Mouse (Mus musculus): ENCODE results near the gene Cast. TPM values are rescaled to one million over a fixed set of nuclear protein-coding genes. Genes with fewer than 3 reads are reported as not detected.

Cast gene
- polyA plus RNA-seq (2015; fragmentation: Nextera tagmentation; extraction: Ambion mirVana) = 10.8 and 14.3 TPM in 2 replicates

GRCm38 (mm10) chr13:74808152-74808929 is at the start of gene Cast:
Cast (minus strand) TSS chr13:74808810.
- Histone ChIP-seq H3K4me2 (peak within 1 kb of the TSS; percentile 98), H3K36me3 (no peaks in the 10 kb centered on the region), H3K4me3 (replicated peaks) (peak within 1 kb of the TSS; percentile 67), H3K9me3 (replicated peaks) (no peaks in the 10 kb centered on the region), H3K27me3 (replicated peaks) (peaks cover 5% of the 10 kb centered on the region; the same call in 1 of the 2 replicates), H3K4me1 (peaks cover 12% of the 10 kb centered on the region), H3K27ac (replicated peaks) (peak within 1 kb of the TSS; percentile 45; the same call in 1 of the 2 replicates), H3K9ac (replicated peaks) (peak within 1 kb of the TSS; percentile 58)
- ATAC-seq (ENCODE audit: low FRiP score) = peak; percentile 87
- 1% methylated on average over 36 of the region's 36 CpGs for WGBS

GRCm38 (mm10) chr13:74854338-74855047 is 45.9 kb upstream of the Cast start:
- ATAC-seq (ENCODE audit: low FRiP score) = peak; percentile 88
- WGBS = 9% methylated on average over 3 of the region's 3 CpGs
- Histone ChIP-seq H3K4me2 (no peak overlapping the region), H3K4me3 (replicated peaks) (no peak overlapping the region), H3K9ac (replicated peaks) (no peak overlapping the region), H3K27ac (replicated peaks) (no peak overlapping the region), H3K36me3 (no peaks in the 10 kb centered on the region), H3K9me3 (replicated peaks) (no peaks in the 10 kb centered on the region), H3K4me1 (no peaks in the 10 kb centered on the region), H3K27me3 (replicated peaks) (no peaks in the 10 kb centered on the region)

GRCm38 (mm10) chr13:74850823-74851222 is 42.2 kb upstream of the Cast start:
- H3K4me2 ChIP-seq = no peak overlapping the region
- no peak for ATAC-seq (ENCODE audit: low FRiP score)

GRCm38 (mm10) chr13:74845886-74846285 is 37.3 kb upstream of the Cast start:
- no peak overlapping the region for H3K4me3 ChIP-seq (replicated peaks)
- no peaks in the 10 kb centered on the region for H3K4me1 ChIP-seq
- H3K9ac ChIP-seq (replicated peaks) = no peak overlapping the region
- no peaks in the 10 kb centered on the region for H3K9me3 ChIP-seq (replicated peaks)
- H3K27me3 ChIP-seq (replicated peaks) = no peaks in the 10 kb centered on the region
- WGBS = 79% methylated on average over 1 of the region's 1 CpGs
- no peak for ATAC-seq (ENCODE audit: low FRiP score)
- H3K4me2 ChIP-seq = no peak overlapping the region
- no peaks in the 10 kb centered on the region for H3K36me3 ChIP-seq
- no peak overlapping the region for H3K27ac ChIP-seq (replicated peaks)

More at GRCm38 (mm10) chr13:74850823-74851222, 42.2 kb upstream of the Cast start:
- H3K4me1 ChIP-seq = no peaks in the 10 kb centered on the region
- H3K9me3 ChIP-seq (replicated peaks) = no peaks in the 10 kb centered on the region
- 91% methylated on average over 2 of the region's 2 CpGs for WGBS
- no peaks in the 10 kb centered on the region for H3K36me3 ChIP-seq
- H3K27me3 ChIP-seq (replicated peaks) = no peaks in the 10 kb centered on the region
- no peak overlapping the region for H3K27ac ChIP-seq (replicated peaks)
- no peak overlapping the region for H3K4me3 ChIP-seq (replicated peaks)
- no peak overlapping the region for H3K9ac ChIP-seq (replicated peaks)

- ATAC-seq (ENCODE audit: low FRiP score) = no peak
- no peaks in the 10 kb centered on the region for H3K27me3 ChIP-seq (replicated peaks)
- H3K4me3 ChIP-seq (replicated peaks) = no peak overlapping the region
- H3K9me3 ChIP-seq (replicated peaks) = no peaks in the 10 kb centered on the region
- no peak overlapping the region for H3K4me2 ChIP-seq
- no peaks in the 10 kb centered on the region for H3K4me1 ChIP-seq
- no peak overlapping the region for H3K9ac ChIP-seq (replicated peaks)
- H3K36me3 ChIP-seq = no peaks in the 10 kb centered on the region
- WGBS = 90% methylated on average over 1 of the region's 1 CpGs
- no peak overlapping the region for H3K27ac ChIP-seq (replicated peaks)
Measured at GRCm38 (mm10) chr13:74834543-74834942, 25.9 kb upstream of the Cast start.

GRCm38 (mm10) chr13:74822095-74822494 is 13.5 kb upstream of the Cast start:
- Histone ChIP-seq H3K4me3 (replicated peaks) (no peak overlapping the region), H3K27me3 (replicated peaks) (no peaks in the 10 kb centered on the region), H3K4me1 (no peaks in the 10 kb centered on the region), H3K36me3 (no peaks in the 10 kb centered on the region), H3K27ac (replicated peaks) (no peak overlapping the region), H3K9ac (replicated peaks) (no peak overlapping the region), H3K4me2 (no peak overlapping the region), H3K9me3 (replicated peaks) (no peaks in the 10 kb centered on the region)
- 77% methylated on average over 3 of the region's 3 CpGs for WGBS
- ATAC-seq (ENCODE audit: low FRiP score) = no peak

GRCm38 (mm10) chr13:74815753-74816152 is 7.1 kb upstream of the Cast start:
- no peak overlapping the region for H3K4me3 ChIP-seq (replicated peaks)
- 98% methylated on average over 1 of the region's 1 CpGs for WGBS
- no peaks in the 10 kb centered on the region for H3K4me1 ChIP-seq
- no peaks in the 10 kb centered on the region for H3K36me3 ChIP-seq
- ATAC-seq (ENCODE audit: low FRiP score) = no peak
- no peak overlapping the region for H3K27ac ChIP-seq (replicated peaks)
- no peaks in the 10 kb centered on the region for H3K9me3 ChIP-seq (replicated peaks)
- no peaks in the 10 kb centered on the region for H3K27me3 ChIP-seq (replicated peaks)
- H3K9ac ChIP-seq (replicated peaks) = no peak overlapping the region
- H3K4me2 ChIP-seq = no peak overlapping the region

GRCm38 (mm10) chr13:74807446-74808151 is 1.0 kb downstream of the Cast start:
- ATAC-seq (ENCODE audit: low FRiP score) = peak; percentile 86
- peak overlapping the region; percentile 98 for H3K4me2 ChIP-seq
- peak overlapping the region; percentile 58 for H3K9ac ChIP-seq (replicated peaks)
- H3K27me3 ChIP-seq (replicated peaks) = peaks cover 5% of the 10 kb centered on the region; the same call in 1 of the 2 replicates
- H3K4me1 ChIP-seq = peaks cover 12% of the 10 kb centered on the region
- peak overlapping the region; percentile 45; the same call in 1 of the 2 replicates for H3K27ac ChIP-seq (replicated peaks)
- WGBS = 1% methylated on average over 31 of the region's 31 CpGs
- H3K9me3 ChIP-seq (replicated peaks) = no peaks in the 10 kb centered on the region
- no peaks in the 10 kb centered on the region for H3K36me3 ChIP-seq
- H3K4me3 ChIP-seq (replicated peaks) = peak overlapping the region; percentile 67

GRCm38 (mm10) chr13:74806934-74807333 is 1.7 kb downstream of the Cast start:
- WGBS = 61% methylated on average over 5 of the region's 5 CpGs
- peaks cover 5% of the 10 kb centered on the region; the same call in 1 of the 2 replicates for H3K27me3 ChIP-seq (replicated peaks)
- no peaks in the 10 kb centered on the region for H3K9me3 ChIP-seq (replicated peaks)
- H3K4me3 ChIP-seq (replicated peaks) = no peak overlapping the region
- peaks cover 12% of the 10 kb centered on the region for H3K4me1 ChIP-seq
- H3K27ac ChIP-seq (replicated peaks) = no peak overlapping the region
- peak overlapping the region; percentile 98 for H3K4me2 ChIP-seq
- no peak for ATAC-seq (ENCODE audit: low FRiP score)
- no peaks in the 10 kb centered on the region for H3K36me3 ChIP-seq
- H3K9ac ChIP-seq (replicated peaks) = no peak overlapping the region

GRCm38 (mm10) chr13:74794435-74794834 is 14.2 kb downstream of the Cast start:
- Histone ChIP-seq H3K4me2 (no peak overlapping the region), H3K36me3 (no peaks in the 10 kb centered on the region), H3K9me3 (replicated peaks) (no peaks in the 10 kb centered on the region), H3K9ac (replicated peaks) (no peak overlapping the region), H3K4me3 (replicated peaks) (no peak overlapping the region), H3K27me3 (replicated peaks) (no peaks in the 10 kb centered on the region), H3K27ac (replicated peaks) (no peak overlapping the region), H3K4me1 (no peaks in the 10 kb centered on the region)
- no peak for ATAC-seq (ENCODE audit: low FRiP score)
- WGBS = 82% methylated on average over 1 of the region's 1 CpGs

GRCm38 (mm10) chr13:74787681-74788080 is 20.9 kb downstream of the Cast start:
- Histone ChIP-seq H3K36me3 (no peaks in the 10 kb centered on the region), H3K4me2 (no peak overlapping the region), H3K27me3 (replicated peaks) (no peaks in the 10 kb centered on the region), H3K4me1 (no peaks in the 10 kb centered on the region), H3K27ac (replicated peaks) (no peak overlapping the region), H3K9ac (replicated peaks) (no peak overlapping the region), H3K4me3 (replicated peaks) (no peak overlapping the region), H3K9me3 (replicated peaks) (no peaks in the 10 kb centered on the region)
- WGBS = 0% methylated on average over 1 of the region's 1 CpGs
- ATAC-seq (ENCODE audit: low FRiP score) = no peak

All from neural tube, embryonic 15.5 days (tissue).